Mouse (Mus musculus): ENCODE data around the gene Ptges2. TPM values are rescaled to one million over a fixed set of nuclear protein-coding genes. Genes with fewer than 3 reads are reported as not detected.

The Ptges2 gene
- polyA plus RNA-seq, 1 experiment, result 57.9 TPM

- Histone ChIP-seq H3K4me1 (ENCODE audit: control insufficient read depth, insufficient read depth, low read length) (no peaks in the 10 kb centered on the region), H3K4me3 (ENCODE audit: insufficient read depth, low read length) (no peak overlapping the region), H3K27ac (ENCODE audit: insufficient read depth, low read length) (no peak overlapping the region)
- TF ChIP-seq POLR2A (IDR thresholded peaks at IDR 0.05; ENCODE audit: extremely low read depth, insufficient read depth, low read length) (no peak), CTCF (IDR thresholded peaks at IDR 0.05; ENCODE audit: extremely low read depth, insufficient read depth, low read length) (no peak)
Measured at GRCm38 (mm10) chr2:32407144-32407824, 11.6 kb downstream of the Ptges2 start.

DNA sequence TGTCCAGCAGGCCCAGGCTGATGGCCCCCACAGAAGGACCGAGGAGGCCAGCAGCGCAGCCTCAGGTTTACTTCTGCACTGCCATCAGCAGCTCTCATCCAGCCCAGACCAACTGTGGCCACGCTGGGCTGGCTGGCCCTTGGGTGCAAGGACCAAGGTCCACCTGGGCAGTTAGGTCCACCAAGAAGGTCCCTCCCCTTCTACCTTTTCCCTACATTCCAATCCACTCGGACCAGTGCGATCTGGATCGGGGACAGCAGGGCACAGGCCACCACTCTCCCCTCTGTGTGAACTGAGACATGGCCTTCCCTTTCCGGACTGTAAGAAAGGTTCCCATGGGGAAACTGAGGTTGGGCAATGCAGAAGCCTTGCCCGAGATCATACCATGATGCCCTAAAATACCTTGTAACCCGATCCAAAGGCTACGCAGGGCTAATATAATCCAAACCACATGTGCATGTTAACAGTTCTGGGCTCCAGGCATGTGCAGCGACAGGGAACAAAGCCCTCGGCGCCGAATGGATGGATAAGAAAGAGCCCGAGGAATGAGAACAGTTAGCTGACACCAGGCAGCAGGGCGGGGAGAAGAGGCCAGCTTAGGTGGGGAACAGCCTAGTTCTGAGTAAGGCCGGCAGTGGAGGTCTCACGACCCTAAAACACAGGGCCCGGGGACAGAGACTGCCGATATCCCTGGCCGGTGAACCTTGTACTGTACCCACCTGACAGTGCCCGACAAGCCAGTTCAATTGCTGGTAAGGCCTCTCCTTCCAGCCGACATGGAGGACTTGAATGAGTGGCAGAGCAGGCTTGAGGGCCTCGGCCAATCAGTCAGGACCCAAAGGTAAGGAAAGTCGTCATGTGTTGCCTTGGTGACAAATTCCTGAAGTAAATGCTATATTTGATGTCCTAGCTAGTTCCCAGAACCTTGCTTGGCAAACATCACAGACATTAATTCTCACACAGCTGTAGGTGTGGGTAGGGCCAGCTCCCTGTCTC, 13.0 kb downstream of the Ptges2 start:
- Histone ChIP-seq H3K4me3 (ENCODE audit: insufficient read depth, low read length) (no peak overlapping the region), H3K27ac (ENCODE audit: insufficient read depth, low read length) (no peak overlapping the region), H3K4me1 (ENCODE audit: control insufficient read depth, insufficient read depth, low read length) (no peaks in the 10 kb centered on the region)
- TF ChIP-seq POLR2A (IDR thresholded peaks at IDR 0.05; ENCODE audit: extremely low read depth, insufficient read depth, low read length) (no peak), CTCF (IDR thresholded peaks at IDR 0.05; ENCODE audit: extremely low read depth, insufficient read depth, low read length) (no peak)

- no peaks in the 10 kb centered on the region for H3K4me1 ChIP-seq (ENCODE audit: control insufficient read depth, insufficient read depth, low read length)
- no peak for TF ChIP-seq POLR2A (IDR thresholded peaks at IDR 0.05; ENCODE audit: extremely low read depth, insufficient read depth, low read length)
- TF ChIP-seq CTCF (IDR thresholded peaks at IDR 0.05; ENCODE audit: extremely low read depth, insufficient read depth, low read length), result no peak
- no peak overlapping the region for H3K27ac ChIP-seq (ENCODE audit: insufficient read depth, low read length)
- no peak overlapping the region for H3K4me3 ChIP-seq (ENCODE audit: insufficient read depth, low read length)
Measured at GRCm38 (mm10) chr2:32411407-32411806, 15.7 kb downstream of the Ptges2 start.

DNA sequence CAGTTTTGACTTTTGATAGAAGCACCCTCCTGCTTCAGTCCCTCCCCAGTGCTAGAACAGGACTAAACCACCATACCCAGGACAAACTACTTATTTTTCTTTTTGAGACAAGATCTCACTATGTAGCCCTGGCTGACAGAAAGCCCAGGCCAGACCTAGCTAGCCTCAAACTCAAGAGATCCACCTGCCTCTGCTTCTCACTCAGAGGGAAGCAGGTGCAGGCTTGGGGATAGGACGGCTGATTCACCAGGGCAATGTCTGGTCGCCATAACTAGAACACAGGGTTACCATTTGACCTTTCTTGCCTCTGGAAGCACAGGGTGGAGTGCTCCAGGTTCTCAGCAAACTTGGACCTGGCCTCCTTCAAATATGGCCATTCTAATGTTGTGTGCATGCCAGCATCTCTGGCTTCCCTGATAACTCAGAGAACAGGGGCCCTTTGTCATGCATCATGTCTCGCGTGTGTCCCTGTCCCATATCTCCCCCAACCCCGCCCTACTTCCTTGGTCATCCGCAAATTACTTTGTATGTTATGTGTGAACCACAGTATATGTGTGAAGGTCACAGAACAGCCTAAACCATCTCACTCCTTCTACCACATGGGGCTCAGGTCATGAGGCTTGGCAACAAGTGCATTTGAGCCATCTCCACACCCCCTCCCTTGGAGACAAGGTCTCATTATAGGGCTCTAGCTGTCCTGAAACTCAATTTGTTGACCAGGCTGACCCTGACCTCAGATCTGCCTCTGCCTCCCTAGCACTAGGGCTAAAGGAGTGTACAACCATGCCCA, 17.2 kb downstream of the Ptges2 start:
- TF ChIP-seq CTCF (IDR thresholded peaks at IDR 0.05; ENCODE audit: extremely low read depth, insufficient read depth, low read length) (no peak), POLR2A (IDR thresholded peaks at IDR 0.05; ENCODE audit: extremely low read depth, insufficient read depth, low read length) (no peak)
- Histone ChIP-seq H3K27ac (ENCODE audit: insufficient read depth, low read length) (no peak overlapping the region), H3K4me1 (ENCODE audit: control insufficient read depth, insufficient read depth, low read length) (no peaks in the 10 kb centered on the region), H3K4me3 (ENCODE audit: insufficient read depth, low read length) (no peak overlapping the region)

DNA sequence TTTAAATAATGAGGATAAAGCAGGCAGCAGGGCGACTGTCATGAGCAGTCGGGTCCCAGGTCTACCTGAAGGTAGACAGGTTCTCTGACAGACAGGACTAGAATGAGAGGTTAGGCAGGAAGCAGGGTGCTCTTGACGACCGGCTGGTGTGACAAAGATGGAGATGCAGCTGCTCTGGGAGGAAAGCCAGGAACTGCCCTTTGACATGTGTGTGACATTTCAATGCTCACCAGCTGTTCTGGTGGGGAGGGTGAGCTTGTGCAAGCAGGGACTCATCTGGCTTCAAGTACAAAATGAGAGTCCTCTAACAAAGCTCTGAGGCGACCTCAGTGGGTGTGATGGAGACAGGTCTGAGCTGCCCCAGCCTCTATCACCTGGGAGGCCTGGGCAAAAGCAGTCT, 18.2 kb downstream of the Ptges2 start:
- H3K4me3 ChIP-seq (ENCODE audit: insufficient read depth, low read length), result no peak overlapping the region
- H3K27ac ChIP-seq (ENCODE audit: insufficient read depth, low read length), result no peak overlapping the region
- H3K4me1 ChIP-seq (ENCODE audit: control insufficient read depth, insufficient read depth, low read length), result no peaks in the 10 kb centered on the region
- TF ChIP-seq POLR2A (IDR thresholded peaks at IDR 0.05; ENCODE audit: extremely low read depth, insufficient read depth, low read length) (no peak), CTCF (IDR thresholded peaks at IDR 0.05; ENCODE audit: extremely low read depth, insufficient read depth, low read length) (no peak)

- H3K27ac ChIP-seq (ENCODE audit: insufficient read depth, low read length), result no peak overlapping the region
Measured at GRCm38 (mm10) chr2:32415801-32416200, 20.1 kb downstream of the Ptges2 start.

DNA sequence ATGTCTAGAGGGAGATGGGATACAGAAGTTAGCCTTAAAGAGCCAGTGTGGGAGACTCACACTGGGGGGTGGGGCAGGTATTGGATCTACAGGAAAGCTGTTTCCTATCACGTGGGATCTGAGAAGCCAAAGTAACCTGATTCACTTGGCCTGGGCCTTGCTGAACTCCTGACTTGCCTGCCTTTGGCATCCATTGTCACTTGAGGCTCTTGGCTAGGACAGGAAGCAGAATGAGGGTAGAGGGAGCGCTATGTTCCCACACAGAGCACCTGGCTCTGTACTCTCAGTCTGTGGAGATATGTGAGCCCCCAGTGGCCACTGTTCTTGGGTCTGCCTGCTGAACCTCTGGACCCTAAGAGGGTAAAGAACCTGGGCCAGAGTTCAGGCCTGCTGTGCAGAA, 20.9 kb downstream of the Ptges2 start:
- Histone ChIP-seq H3K27ac (ENCODE audit: insufficient read depth, low read length) (no peak overlapping the region), H3K4me3 (ENCODE audit: insufficient read depth, low read length) (no peak overlapping the region)
- TF ChIP-seq CTCF (IDR thresholded peaks at IDR 0.05; ENCODE audit: extremely low read depth, insufficient read depth, low read length) (no peak), POLR2A (IDR thresholded peaks at IDR 0.05; ENCODE audit: extremely low read depth, insufficient read depth, low read length) (no peak)

More at GRCm38 (mm10) chr2:32415801-32416200, 20.1 kb downstream of the Ptges2 start:
- H3K4me3 ChIP-seq (ENCODE audit: insufficient read depth, low read length), result no peak overlapping the region
- TF ChIP-seq POLR2A (IDR thresholded peaks at IDR 0.05; ENCODE audit: extremely low read depth, insufficient read depth, low read length) (no peak), CTCF (IDR thresholded peaks at IDR 0.05; ENCODE audit: extremely low read depth, insufficient read depth, low read length) (no peak)
- peaks cover 2% of the 10 kb centered on the region; the same call in 1 of the 2 replicates for H3K4me1 ChIP-seq (ENCODE audit: control insufficient read depth, insufficient read depth, low read length)

GRCm38 (mm10) chr2:32417486-32417885, 21.8 kb downstream of the Ptges2 start:
- no peak overlapping the region for H3K4me3 ChIP-seq (ENCODE audit: insufficient read depth, low read length)
- H3K4me1 ChIP-seq (ENCODE audit: control insufficient read depth, insufficient read depth, low read length), result peaks cover 3% of the 10 kb centered on the region
- H3K27ac ChIP-seq (ENCODE audit: insufficient read depth, low read length), result no peak overlapping the region
- TF ChIP-seq POLR2A (IDR thresholded peaks at IDR 0.05; ENCODE audit: extremely low read depth, insufficient read depth, low read length) (no peak), CTCF (IDR thresholded peaks at IDR 0.05; ENCODE audit: extremely low read depth, insufficient read depth, low read length) (no peak)

More for the DNA sequence above, 20.9 kb downstream of the Ptges2 start:
- peaks cover 2% of the 10 kb centered on the region; the same call in 1 of the 2 replicates for H3K4me1 ChIP-seq (ENCODE audit: control insufficient read depth, insufficient read depth, low read length)
